Mouse (Mus musculus): ENCODE data around the gene Atp6v1b1. TPM values are rescaled to one million over a fixed set of nuclear protein-coding genes. Genes with fewer than 3 reads are reported as not detected.

Atp6v1b1 gene
- total and polyA plus RNA-seq, 3 experiments: not detected

DNA sequence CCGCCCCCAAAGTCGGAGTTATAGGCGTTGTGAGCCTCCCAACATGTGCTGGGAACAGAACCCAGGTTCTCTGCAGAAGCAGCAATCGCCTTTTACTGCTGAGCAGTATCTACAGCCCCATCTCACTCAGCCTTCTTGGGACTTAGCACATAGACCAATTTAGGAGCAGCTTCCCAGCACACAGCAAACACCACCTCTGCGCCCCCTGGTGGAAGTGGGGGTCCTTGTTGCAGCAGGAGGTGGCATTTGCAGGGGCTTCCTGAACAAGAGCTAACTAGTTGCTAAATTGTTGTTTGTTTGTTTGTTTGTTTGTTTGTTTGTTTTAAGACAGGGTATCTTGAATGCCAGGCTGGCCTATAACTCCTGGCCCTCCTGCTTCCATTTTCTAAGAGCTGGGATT, 11.7 kb upstream of the Atp6v1b1 start:
- Histone ChIP-seq H3K36me3 (replicated peaks in 1 of 2; ENCODE audit: control insufficient read depth in 1 of 2, insufficient read depth in 1 of 2, low read length in 1 of 2) (no peaks in the 10 kb centered on the region), H3K79me2 (replicated peaks; ENCODE audit: control insufficient read depth, extremely low read depth, insufficient read depth, poor library complexity, severe bottlenecking) (no peaks in the 10 kb centered on the region), H3K9me3 (replicated peaks; ENCODE audit: low read length) (peaks cover 27% of the 10 kb centered on the region), H3K4me1 (ENCODE audit: control insufficient read depth in 1 of 2, insufficient read depth in 2 of 2) (no peaks in the 10 kb centered on the region), H3K27ac (ENCODE audit: insufficient read depth, low read depth) (no peak overlapping the region), H3K4me3 (replicated peaks in 1 of 3; ENCODE audit: low read depth in 2 of 3, low read length in 2 of 3, poor library complexity in 1 of 3) (no peak overlapping the region), H3K27me3 (replicated peaks) (peaks cover 75% of the 10 kb centered on the region), H3K9ac (ENCODE audit: insufficient read depth, low read depth) (no peak overlapping the region), H3K4me2 (ENCODE audit: insufficient read depth, low read depth, poor library complexity, severe bottlenecking) (no peak overlapping the region)
- peak; percentile 60 for DNase-seq (ENCODE audit: extremely low read depth)
- dilution Hi-C loops (cut with MboI; ENCODE audit: extremely low pct_ligation_motif_present, extremely low pct_unique_long_range_greater_than_20kb, low sequenced_read_pairs): no loop called here
- 0 out of 2 replicates have a peak, but pooled peaks have one; percentile 11 for TF ChIP-seq ZNF384 (IDR thresholded peaks at IDR 0.05; ENCODE audit: low read depth, low read length)
- peak; percentile 55 to 84 for TF ChIP-seq CTCF (conservative IDR thresholded peaks at IDR 0.05 in 1 of 2, IDR thresholded peaks at IDR 0.05 in 1 of 2; ENCODE audit: low read depth in 2 of 2, low read length in 2 of 2)
- peak; percentile 86 for TF ChIP-seq SMC3 (IDR thresholded peaks at IDR 0.05; ENCODE audit: low read depth, low read length)
- TF ChIP-seq E2F4 (IDR thresholded peaks at IDR 0.05; ENCODE audit: insufficient replicate concordance, low read depth, low read length): no peak
- TF ChIP-seq RAD21 (IDR thresholded peaks at IDR 0.05; ENCODE audit: low read depth, low read length): peak; percentile 43
- in situ Hi-C loops (cut with MboI; ENCODE audit: low pct_ligation_motif_present, low pct_unique_long_range_greater_than_20kb, low sequenced_read_pairs): no loop called here

DNA sequence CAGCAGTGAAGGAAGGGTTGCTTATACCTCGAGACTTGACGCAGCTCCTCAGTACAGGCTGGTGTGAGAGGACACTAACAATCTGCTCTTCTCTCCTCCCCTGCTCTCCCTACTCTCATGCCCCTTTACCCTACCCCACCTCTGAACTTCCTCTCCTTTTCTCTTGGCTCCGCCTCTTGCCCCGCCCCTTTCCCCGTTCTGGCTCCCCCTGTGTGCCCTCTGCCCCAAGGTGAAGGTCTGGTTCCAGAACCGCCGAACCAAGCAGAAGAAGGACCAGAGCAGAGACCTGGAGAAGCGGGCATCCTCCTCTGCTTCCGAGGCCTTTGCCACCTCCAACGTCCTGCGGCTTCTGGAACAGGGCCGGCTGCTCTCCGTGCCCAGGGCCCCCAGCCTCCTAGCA, 5.5 kb upstream of the Atp6v1b1 start:
- dilution Hi-C loops (cut with MboI; ENCODE audit: extremely low pct_ligation_motif_present, extremely low pct_unique_long_range_greater_than_20kb, low sequenced_read_pairs) (no loop called here), in situ Hi-C loops (cut with MboI; ENCODE audit: low pct_ligation_motif_present, low pct_unique_long_range_greater_than_20kb, low sequenced_read_pairs) (no loop called here)
- H3K27ac ChIP-seq (ENCODE audit: insufficient read depth, low read depth): no peak overlapping the region
- H3K9ac ChIP-seq (ENCODE audit: insufficient read depth, low read depth): no peak overlapping the region
- DNase-seq (ENCODE audit: extremely low read depth): no peak
- H3K79me2 ChIP-seq (replicated peaks; ENCODE audit: control insufficient read depth, extremely low read depth, insufficient read depth, poor library complexity, severe bottlenecking): no peaks in the 10 kb centered on the region
- H3K4me2 ChIP-seq (ENCODE audit: insufficient read depth, low read depth, poor library complexity, severe bottlenecking): no peak overlapping the region
- H3K27me3 ChIP-seq (replicated peaks): peaks cover 82% of the 10 kb centered on the region
- H3K36me3 ChIP-seq (replicated peaks in 1 of 2; ENCODE audit: control insufficient read depth in 1 of 2, insufficient read depth in 1 of 2, low read length in 1 of 2): no peaks in the 10 kb centered on the region
- peaks cover 35% of the 10 kb centered on the region for H3K9me3 ChIP-seq (replicated peaks; ENCODE audit: low read length)
- H3K4me3 ChIP-seq (replicated peaks in 1 of 3; ENCODE audit: low read depth in 2 of 3, low read length in 2 of 3, poor library complexity in 1 of 3): no peak overlapping the region
- TF ChIP-seq ZNF384 (IDR thresholded peaks at IDR 0.05; ENCODE audit: low read depth, low read length): no peak
- TF ChIP-seq MAZ (IDR thresholded peaks at IDR 0.05; ENCODE audit: low read depth, low read length): no peak
- no peak for TF ChIP-seq TCF12 (IDR thresholded peaks at IDR 0.05; ENCODE audit: low read depth, low read length)
- TF ChIP-seq POLR2AphosphoS2 (IDR thresholded peaks at IDR 0.05; ENCODE audit: low read depth, low read length): no peak
- TF ChIP-seq MAX (IDR thresholded peaks at IDR 0.05; ENCODE audit: low read length): no peak
- TF ChIP-seq USF2 (conservative IDR thresholded peaks at IDR 0.05; ENCODE audit: low read depth, low read length): no peak
- TF ChIP-seq CHD2 (IDR thresholded peaks at IDR 0.05; ENCODE audit: low read length): no peak
- TF ChIP-seq ETS1 (conservative IDR thresholded peaks at IDR 0.05; ENCODE audit: low read depth, low read length): no peak
- no peak for TF ChIP-seq EP300 (IDR thresholded peaks at IDR 0.05; ENCODE audit: low read length)
- no peak for TF ChIP-seq POLR2A (IDR thresholded peaks at IDR 0.05; ENCODE audit: low read depth, low read length)
- no peak for TF ChIP-seq CTCF (conservative IDR thresholded peaks at IDR 0.05 in 1 of 2, IDR thresholded peaks at IDR 0.05 in 1 of 2; ENCODE audit: low read depth in 2 of 2, low read length in 2 of 2)
- no peak for TF ChIP-seq ZC3H11A (IDR thresholded peaks at IDR 0.05; ENCODE audit: low read depth, low read length)
- TF ChIP-seq BHLHE40 (IDR thresholded peaks at IDR 0.05; ENCODE audit: low read depth, low read length): no peak
- TF ChIP-seq ZKSCAN1 (IDR thresholded peaks at IDR 0.05; ENCODE audit: borderline replicate concordance, low read depth, low read length): no peak
- TF ChIP-seq RAD21 (IDR thresholded peaks at IDR 0.05; ENCODE audit: low read depth, low read length): no peak
- no peak for TF ChIP-seq GABPA (IDR thresholded peaks at IDR 0.05; ENCODE audit: insufficient replicate concordance, low read depth, low read length)
- no peak for TF ChIP-seq E2F4 (IDR thresholded peaks at IDR 0.05; ENCODE audit: insufficient replicate concordance, low read depth, low read length)
- no peaks in the 10 kb centered on the region for H3K4me1 ChIP-seq (ENCODE audit: control insufficient read depth in 1 of 2, insufficient read depth in 2 of 2)

Data from CH12.LX (cell line).